Mouse (Mus musculus) forebrain, embryonic 14.5 days (tissue): ENCODE measurements around the gene Olfr455. TPM values are rescaled to one million over a fixed set of nuclear protein-coding genes. Genes with fewer than 3 reads are reported as not detected.
A peak's percentile ranks its signal among the peaks of the same experiment; 100 is the strongest.

ENCODE experiments used
- ATAC-seq: fragments of 200-750 bp; cut with Nextera tagmentation; 2 replicates; pipeline ENCODE4 v1.8.0; 2017; ENCODE audit warnings: mild to moderate bottlenecking, moderate library complexity
- DNase-seq: peaks from one replicate; pipeline ENCODE4 v3.0.0-alpha.2; 2015; ENCODE audit warnings: low spot score
- H3K27ac ChIP-seq: fragments of 300-500 bp; sonication (generic); 2 replicates; pipeline ENCODE4 v1.5.1; 2014; ENCODE audit warnings: low read depth, mild to moderate bottlenecking, control low read depth, low read length, moderate library complexity
- H3K27me3 ChIP-seq: fragments of 300-500 bp; sonication (generic); replicated peaks from 2 replicates; pipeline ENCODE4 v1.6.1; 2014; ENCODE audit warnings: low read length, control low read depth, mixed read lengths; ENCODE audit not compliant: control insufficient read depth, insufficient read depth
- H3K36me3 ChIP-seq: fragments of 300-500 bp; sonication (generic); 2 replicates; pipeline ENCODE4 v1.6.1; 2014; ENCODE audit warnings: low read length, control low read depth; ENCODE audit not compliant: control insufficient read depth, insufficient read depth
- H3K4me1 ChIP-seq: fragments of 300-500 bp; sonication (generic); 2 replicates; pipeline ENCODE4 v1.6.1; 2014; ENCODE audit warnings: antibody characterized with exemption, low read length, control low read depth; ENCODE audit not compliant: control insufficient read depth, insufficient read depth
- H3K4me2 ChIP-seq: fragments of 300-500 bp; sonication (generic); 2 replicates; pipeline ENCODE4 v1.6.1; 2014; ENCODE audit warnings: mild to moderate bottlenecking, control low read depth, low read length
- H3K4me3 ChIP-seq: fragments of 300-500 bp; sonication (generic); 2 replicates; pipeline ENCODE4 v1.5.1; 2014; ENCODE audit warnings: low read depth, low read length, control low read depth
- H3K9ac ChIP-seq: fragments of 300-500 bp; sonication (generic); 2 replicates; pipeline ENCODE4 v1.6.1; 2014; ENCODE audit warnings: mild to moderate bottlenecking, low read length, control low read depth, moderate library complexity
- H3K9me3 ChIP-seq: fragments of 300-500 bp; sonication (generic); replicated peaks from 2 replicates; pipeline ENCODE4 v1.6.1; 2016; ENCODE audit warnings: low read length, control low read depth, mixed read lengths; ENCODE audit not compliant: control insufficient read depth
- WGBS: fragments of 180-500 bp; shearing (Covaris S2); extraction: QIAGEN DNeasy Blood & Tissue Kit; methylation state at CpG from one replicate; pipeline ENCODE4 v1.1.7; 2014; 5-methylcytosine and 5-hydroxymethylcytosine counted together
- polyA plus RNA-seq: library from polyadenylated mRNA; unstranded; fragments of >200 nt; fragmentation: Nextera tagmentation; extraction: Ambion mirVana; gene quantifications from 2 replicates; pipeline ENCODE4 v1.2.1, GENCODE M21; 2014

Olfr455 gene
- not detected in 2 replicates for polyA plus RNA-seq

DNA sequence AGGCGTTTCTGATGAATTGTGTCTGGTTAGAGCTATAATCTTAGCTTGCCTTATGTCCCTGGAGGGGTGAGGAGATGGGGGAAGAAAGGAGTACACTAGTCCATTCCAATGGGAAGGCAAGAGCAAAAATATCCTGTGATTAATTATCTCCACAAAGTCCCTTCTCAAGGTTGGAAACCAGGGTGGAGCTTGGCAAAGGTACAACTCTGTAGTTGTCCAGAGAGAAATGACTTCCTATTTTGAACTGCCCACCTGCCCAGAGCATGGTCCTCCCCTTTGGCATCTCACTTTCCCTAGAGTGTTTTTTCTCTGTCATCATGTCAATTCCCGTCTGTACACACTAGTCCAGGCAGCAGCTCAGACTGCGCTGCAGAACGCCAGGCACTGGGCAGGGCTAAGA is at the start of gene Olfr455:
Gene Olfr455, minus strand, starts transcription at position 127 of the 400 bp plus-strand sequence.
- H3K27me3 ChIP-seq: no peaks in the 10 kb centered on the region
- no peak for ATAC-seq
- no peak within 1 kb of the TSS for H3K4me2 ChIP-seq
- no peaks in the 10 kb centered on the region for H3K4me1 ChIP-seq
- H3K4me3 ChIP-seq: no peak within 1 kb of the TSS
- no peak for DNase-seq
- no peaks in the 10 kb centered on the region for H3K9me3 ChIP-seq
- H3K9ac ChIP-seq: no peak within 1 kb of the TSS
- H3K27ac ChIP-seq: no peak within 1 kb of the TSS
- H3K36me3 ChIP-seq: no peaks in the 10 kb centered on the region
- WGBS: 89% methylated on average over 4 of the region's 4 CpGs

GRCm38 (mm10) chr6:42593138-42593882 is 45.9 kb upstream of the Olfr455 start:
- no peaks in the 10 kb centered on the region for H3K4me1 ChIP-seq
- H3K27me3 ChIP-seq: no peaks in the 10 kb centered on the region
- H3K9me3 ChIP-seq: no peaks in the 10 kb centered on the region
- H3K27ac ChIP-seq: no peak overlapping the region
- WGBS: 58% methylated on average over 17 of the region's 17 CpGs
- no peak overlapping the region for H3K4me3 ChIP-seq
- ATAC-seq (0 out of 2 replicates have a peak, but pooled peaks have one; percentile 34), DNase-seq (peak; percentile 10)
- no peak overlapping the region for H3K4me2 ChIP-seq
- no peaks in the 10 kb centered on the region for H3K36me3 ChIP-seq
- H3K9ac ChIP-seq: no peak overlapping the region

DNA sequence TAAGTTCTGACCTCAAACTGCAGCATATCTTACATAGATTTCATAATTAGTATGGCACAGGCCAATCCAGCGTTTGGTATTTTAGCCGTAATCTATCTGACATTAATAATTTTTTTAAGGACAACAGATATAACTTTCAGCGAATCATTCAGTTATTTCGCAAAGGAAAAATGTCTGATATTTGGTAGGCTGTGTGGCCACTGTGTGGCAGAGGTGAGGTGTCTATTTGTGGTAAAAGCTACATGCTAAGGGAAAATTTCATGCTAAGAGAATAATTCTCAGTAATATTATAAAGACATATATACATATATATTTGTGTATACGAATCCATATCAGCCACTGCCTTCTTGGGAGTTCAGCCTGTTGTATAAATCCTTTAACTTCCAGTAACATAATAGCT is 39.2 kb upstream of the Olfr455 start:
- WGBS: 90% methylated on average over 5 of the region's 5 CpGs
- DNase-seq (no peak), ATAC-seq (no peak)
- no peak overlapping the region for H3K4me2 ChIP-seq
- no peaks in the 10 kb centered on the region for H3K27me3 ChIP-seq
- no peaks in the 10 kb centered on the region for H3K36me3 ChIP-seq
- no peaks in the 10 kb centered on the region for H3K4me1 ChIP-seq
- H3K9me3 ChIP-seq: no peaks in the 10 kb centered on the region
- no peak overlapping the region for H3K27ac ChIP-seq
- no peak overlapping the region for H3K4me3 ChIP-seq
- H3K9ac ChIP-seq: no peak overlapping the region

- Histone ChIP-seq H3K27ac (no peak overlapping the region), H3K9me3 (no peaks in the 10 kb centered on the region), H3K4me3 (no peak overlapping the region), H3K4me1 (no peaks in the 10 kb centered on the region), H3K36me3 (no peaks in the 10 kb centered on the region), H3K9ac (no peak overlapping the region), H3K4me2 (no peak overlapping the region), H3K27me3 (no peaks in the 10 kb centered on the region)
- peak; percentile 50 for DNase-seq
- 0% methylated on average over 7 of the region's 7 CpGs for WGBS
- ATAC-seq: no peak
Observed at GRCm38 (mm10) chr6:42583488-42583872, 36.1 kb upstream of the Olfr455 start.

DNA sequence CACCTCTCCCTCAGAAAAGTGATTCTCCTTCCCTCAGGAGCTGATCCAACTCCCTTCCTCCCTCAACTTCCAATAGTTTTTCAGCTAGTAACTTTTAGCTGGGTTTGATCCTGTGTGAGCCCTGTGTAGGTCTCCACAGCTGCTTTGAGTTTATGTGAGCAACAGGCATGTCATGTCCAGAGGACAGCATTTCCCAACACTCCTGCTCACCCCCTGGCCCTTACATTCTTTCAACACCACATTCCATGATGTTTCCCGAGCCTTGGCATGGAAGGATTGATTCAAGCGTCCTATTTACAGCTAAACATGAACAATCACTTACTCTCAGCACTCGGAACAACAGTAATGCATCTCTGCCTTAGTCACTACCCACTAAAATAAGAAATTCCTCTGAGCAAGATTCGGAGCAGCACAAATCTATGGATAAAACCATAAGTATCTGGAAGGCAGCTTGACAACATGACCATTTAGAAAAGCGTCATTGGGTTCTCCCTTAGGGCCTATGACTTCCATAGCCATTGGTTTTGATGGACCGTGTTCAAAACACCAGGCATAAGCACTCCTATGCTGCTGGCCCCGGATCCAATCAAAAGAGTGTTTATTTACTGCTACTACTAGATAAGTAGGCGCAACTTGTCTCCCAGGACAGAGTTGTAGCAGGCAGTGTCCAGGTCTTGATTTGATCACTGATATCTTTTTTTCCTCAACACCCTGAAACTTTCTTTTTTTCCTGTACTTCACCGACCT is 35.5 kb upstream of the Olfr455 start:
- H3K9me3 ChIP-seq: no peaks in the 10 kb centered on the region
- H3K9ac ChIP-seq: no peak overlapping the region
- no peaks in the 10 kb centered on the region for H3K4me1 ChIP-seq
- 69% methylated on average over 9 of the region's 9 CpGs for WGBS
- H3K36me3 ChIP-seq: no peaks in the 10 kb centered on the region
- no peak overlapping the region for H3K4me3 ChIP-seq
- ATAC-seq (no peak), DNase-seq (no peak)
- no peaks in the 10 kb centered on the region for H3K27me3 ChIP-seq
- no peak overlapping the region for H3K27ac ChIP-seq
- H3K4me2 ChIP-seq: no peak overlapping the region

- Histone ChIP-seq H3K27ac (no peak overlapping the region), H3K9ac (no peak overlapping the region), H3K36me3 (no peaks in the 10 kb centered on the region), H3K27me3 (no peaks in the 10 kb centered on the region), H3K9me3 (no peaks in the 10 kb centered on the region), H3K4me3 (no peak overlapping the region), H3K4me2 (no peak overlapping the region), H3K4me1 (no peaks in the 10 kb centered on the region)
- WGBS: 82% methylated on average over 4 of the region's 4 CpGs
- DNase-seq: no peak
- ATAC-seq: no peak
Observed at GRCm38 (mm10) chr6:42578678-42579077, 31.3 kb upstream of the Olfr455 start.

- no peaks in the 10 kb centered on the region for H3K4me1 ChIP-seq
- no peaks in the 10 kb centered on the region for H3K27me3 ChIP-seq
- H3K36me3 ChIP-seq: no peaks in the 10 kb centered on the region
- no peak for ATAC-seq
- no peak overlapping the region for H3K4me3 ChIP-seq
- no peak overlapping the region for H3K27ac ChIP-seq
- H3K4me2 ChIP-seq: no peak overlapping the region
- no peaks in the 10 kb centered on the region for H3K9me3 ChIP-seq
- WGBS: 91% methylated on average over 2 of the region's 2 CpGs
- no peak overlapping the region for H3K9ac ChIP-seq
- DNase-seq: no peak
Observed at GRCm38 (mm10) chr6:42577433-42577832, 30.0 kb upstream of the Olfr455 start.

DNA sequence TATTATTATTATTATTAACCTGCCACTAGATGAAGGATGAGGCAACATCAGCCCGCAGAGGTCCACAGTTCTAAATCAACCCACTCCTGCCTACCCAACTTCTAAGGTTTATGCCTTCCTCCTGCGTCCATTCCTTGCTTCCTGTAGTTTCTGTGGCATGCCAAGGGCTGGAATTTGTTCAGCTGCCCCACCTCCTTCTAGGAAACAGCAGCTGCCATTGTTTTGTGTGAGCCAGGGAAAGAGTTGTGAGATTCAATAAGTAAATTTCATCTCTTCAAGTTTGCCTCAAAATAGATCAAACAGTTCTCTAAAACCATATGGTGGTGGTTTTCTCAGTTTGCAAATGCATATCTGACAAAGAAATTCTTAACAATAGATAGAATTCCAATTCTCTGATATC is 20.8 kb upstream of the Olfr455 start:
- Histone ChIP-seq H3K9ac (no peak overlapping the region), H3K27ac (no peak overlapping the region), H3K27me3 (no peaks in the 10 kb centered on the region), H3K4me1 (no peaks in the 10 kb centered on the region), H3K4me2 (no peak overlapping the region), H3K9me3 (no peaks in the 10 kb centered on the region), H3K36me3 (no peaks in the 10 kb centered on the region), H3K4me3 (no peak overlapping the region)
- WGBS: 79% methylated on average over 2 of the region's 2 CpGs
- DNase-seq (no peak), ATAC-seq (no peak)

DNA sequence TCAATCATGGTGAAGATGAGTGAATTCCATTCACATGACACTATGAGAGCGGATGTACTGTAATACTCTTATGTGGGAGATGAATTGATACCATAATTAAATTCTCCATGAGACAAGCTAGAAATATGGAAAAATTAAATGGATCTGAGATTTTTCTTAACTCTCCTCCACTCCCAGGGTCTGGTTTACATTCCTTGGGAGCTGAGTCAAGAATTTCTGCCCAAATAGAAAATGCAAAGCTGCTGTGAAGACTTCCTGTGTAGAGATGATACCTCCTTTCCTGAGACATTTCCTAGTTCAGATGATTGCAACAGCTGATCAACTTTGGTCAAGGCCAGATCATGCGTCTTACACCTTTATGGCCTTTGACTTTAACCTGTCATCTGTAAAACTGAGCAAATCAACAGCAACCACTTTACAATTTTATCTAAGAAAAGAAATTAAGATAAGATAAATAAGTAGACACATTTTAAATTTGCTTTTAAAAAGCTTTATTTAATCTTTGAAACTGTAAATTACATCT is 18.8 kb upstream of the Olfr455 start:
- no peaks in the 10 kb centered on the region for H3K9me3 ChIP-seq
- no peak overlapping the region for H3K9ac ChIP-seq
- H3K36me3 ChIP-seq: no peaks in the 10 kb centered on the region
- no peak overlapping the region for H3K27ac ChIP-seq
- H3K4me2 ChIP-seq: no peak overlapping the region
- 92% methylated on average over 2 of the region's 2 CpGs for WGBS
- no peaks in the 10 kb centered on the region for H3K4me1 ChIP-seq
- H3K27me3 ChIP-seq: no peaks in the 10 kb centered on the region
- no peak for DNase-seq
- ATAC-seq: no peak
- no peak overlapping the region for H3K4me3 ChIP-seq
